Mouse (Mus musculus): ENCODE data around the gene Polr2g. TPM values are rescaled to one million over a fixed set of nuclear protein-coding genes. Genes with fewer than 3 reads are reported as not detected.
"Not testable (repeated sequence)": the region's sequence is repeated elsewhere in the genome, so short reads cannot be mapped to it uniquely, and the experiment has no call there.

The Polr2g gene
- total RNA-seq (2021): 10 to 100 TPM; 37.7 to 38.3 TPM
- long read RNA-seq, experiment 1, transcript Polr2g-201 (8 exons, 890 nt): major isoform, 13 of 21 reads
- long read RNA-seq, experiment 1, partial matches to known transcripts: 3 of 21 reads
- long read RNA-seq, experiment 1, other reads (novel, unspliced or antisense): 3 of 21 reads
- long read RNA-seq, experiment 2, transcript Polr2g-201 (8 exons, 890 nt): major isoform, 12 of 14 reads
- long read RNA-seq, experiment 2, partial matches to known transcripts: 2 of 14 reads
- long read RNA-seq, experiment 2, other reads (novel, unspliced or antisense): 0 of 14 reads

- DNase-seq (ENCODE audit: low spot score): peak; percentile 89
Measured at GRCm38 (mm10) chr19:8798264-8798946, at the start of gene Polr2g. Gene Polr2g, minus strand, starts transcription at chr19:8798577.

- DNase-seq (ENCODE audit: low spot score): peak; percentile 83
Measured at GRCm38 (mm10) chr19:8844371-8845129, 46.2 kb upstream of the Polr2g start.

- no peak for DNase-seq (ENCODE audit: low spot score)
Measured at GRCm38 (mm10) chr19:8842961-8843360, 44.6 kb upstream of the Polr2g start.

- no peak for DNase-seq (ENCODE audit: low spot score)
Measured at GRCm38 (mm10) chr19:8841012-8841411, 42.6 kb upstream of the Polr2g start.

- DNase-seq (ENCODE audit: low spot score): peak; percentile 57
Measured at GRCm38 (mm10) chr19:8839908-8840791, 41.8 kb upstream of the Polr2g start.

GRCm38 (mm10) chr19:8839103-8839907, 40.9 kb upstream of the Polr2g start, which contains the start of gene Gng3:
Gene Gng3, minus strand, starts transcription at chr19:8839194.
- no peak for DNase-seq (ENCODE audit: low spot score)

GRCm38 (mm10) chr19:8838041-8838730, 39.8 kb upstream of the Polr2g start:
- no peak for DNase-seq (ENCODE audit: low spot score)

GRCm38 (mm10) chr19:8837251-8837791, 38.9 kb upstream of the Polr2g start, which contains the start of gene Bscl2:
Gene Bscl2, plus strand, starts transcription at chr19:8837467.
- DNase-seq (ENCODE audit: low spot score): peak; percentile 78

- not testable (repeated sequence) for DNase-seq (ENCODE audit: low spot score)
Measured at GRCm38 (mm10) chr19:8836327-8836726, 38.0 kb upstream of the Polr2g start.

- DNase-seq (ENCODE audit: low spot score): no peak
Measured at GRCm38 (mm10) chr19:8832971-8833370, 34.6 kb upstream of the Polr2g start.

- no peak for DNase-seq (ENCODE audit: low spot score)
Measured at GRCm38 (mm10) chr19:8831262-8831661, 32.9 kb upstream of the Polr2g start.

- no peak for DNase-seq (ENCODE audit: low spot score)
Measured at GRCm38 (mm10) chr19:8830664-8831063, 32.3 kb upstream of the Polr2g start.

- no peak for DNase-seq (ENCODE audit: low spot score)
Measured at GRCm38 (mm10) chr19:8829660-8830059, 31.3 kb upstream of the Polr2g start, which contains the start of gene AC129217.1. Gene AC129217.1, plus strand, starts transcription at chr19:8829773.

GRCm38 (mm10) chr19:8822696-8823095, 24.3 kb upstream of the Polr2g start:
- no peak for DNase-seq (ENCODE audit: low spot score)

- no peak for DNase-seq (ENCODE audit: low spot score)
Measured at GRCm38 (mm10) chr19:8821146-8821545, 22.8 kb upstream of the Polr2g start.

- DNase-seq (ENCODE audit: low spot score): peak; percentile 36
Measured at GRCm38 (mm10) chr19:8820424-8820956, 22.1 kb upstream of the Polr2g start.

GRCm38 (mm10) chr19:8819596-8820423, 21.4 kb upstream of the Polr2g start, which contains the start of gene Hnrnpul2:
Gene Hnrnpul2, plus strand, starts transcription at chr19:8820010.
- DNase-seq (ENCODE audit: low spot score): peak; percentile 98

All from gastrocnemius, adult 18-20 months (tissue).